Mouse (Mus musculus) myocyte (in vitro differentiated cells): ENCODE measurements at regions not wholly inside any gene's neighbourhood (a gene's known extent, or its start where the extent isn't known, plus 50 kb on each side); places are given as distances from the start of the nearest gene placed in this dataset.

ENCODE experiments used
- H3K27me3 ChIP-seq: one replicate; pipeline ENCODE4 v1.6.1; 2011; ENCODE audit not compliant: control insufficient read depth, insufficient read depth, insufficient read length
- H3K36me3 ChIP-seq: one replicate; pipeline ENCODE4 v1.6.1; 2011; ENCODE audit not compliant: control insufficient read depth, insufficient read depth
- H3K4me2 ChIP-seq: one replicate; pipeline ENCODE4 v1.6.1; 2011; ENCODE audit warnings: low read depth, control low read depth
- H3K4me3 ChIP-seq: one replicate; pipeline ENCODE4 v1.5.1; 2011; ENCODE audit warnings: mild to moderate bottlenecking, control low read depth, moderate library complexity
- H3K79me2 ChIP-seq: one replicate; pipeline ENCODE4 v1.6.1; 2011; ENCODE audit not compliant: control insufficient read depth, insufficient read depth
- H3ac ChIP-seq: one replicate; pipeline ENCODE4 v1.6.1; 2011; ENCODE audit not compliant: control insufficient read depth, insufficient read length
- CEBPB ChIP-seq: IDR thresholded peaks from 2 replicates; pipeline ENCODE4 v1.6.1; 2011; ENCODE audit warnings: mild to moderate bottlenecking, moderate library complexity; ENCODE audit not compliant: poor library complexity, insufficient read depth, severe bottlenecking
- E2F4 ChIP-seq: IDR thresholded peaks from one replicate; pipeline ENCODE4 v1.6.1; 2011; ENCODE audit warnings: mild to moderate bottlenecking, control low read depth, moderate library complexity; ENCODE audit not compliant: insufficient read depth
- MAX ChIP-seq: IDR thresholded peaks from one replicate; pipeline ENCODE4 v1.6.1; 2011; ENCODE audit warnings: low read depth, mild to moderate bottlenecking, control low read depth
- MYOD1 ChIP-seq, 3 experiments: IDR thresholded peaks; one replicate each; pipeline ENCODE4 v1.6.1; 2011; ENCODE audit warnings: control low read depth in 2 of 3, low read depth in 2 of 3, mild to moderate bottlenecking in 2 of 3, moderate library complexity in 1 of 3; ENCODE audit not compliant: insufficient read length in 2 of 3, control insufficient read depth in 1 of 3
- MYOG ChIP-seq, 3 experiments: IDR thresholded peaks; one replicate each; pipeline ENCODE4 v1.6.1; 2011; ENCODE audit warnings: control low read depth in 2 of 3, low read depth in 2 of 3, mild to moderate bottlenecking in 2 of 3; ENCODE audit not compliant: insufficient read length in 2 of 3, control insufficient read depth in 1 of 3, insufficient read depth in 1 of 3
- POLR2A ChIP-seq: IDR thresholded peaks from one replicate; pipeline ENCODE4 v1.6.1; 2011; ENCODE audit warnings: low read depth, mild to moderate bottlenecking, control low read depth, moderate library complexity; ENCODE audit not compliant: insufficient read length
- POLR2AphosphoS2 ChIP-seq: IDR thresholded peaks from one replicate; pipeline ENCODE4 v1.6.1; 2011; ENCODE audit warnings: low read depth, control low read depth; ENCODE audit not compliant: insufficient read length
- REST ChIP-seq: IDR thresholded peaks from one replicate; pipeline ENCODE4 v1.6.1; 2011; ENCODE audit warnings: mild to moderate bottlenecking, control low read depth, moderate library complexity; ENCODE audit not compliant: insufficient read depth, insufficient read length
- SRF ChIP-seq: IDR thresholded peaks from one replicate; pipeline ENCODE4 v1.6.1; 2011; ENCODE audit warnings: low read depth; ENCODE audit not compliant: control insufficient read depth, insufficient read length
- TCF12 ChIP-seq: IDR thresholded peaks from one replicate; pipeline ENCODE4 v1.6.1; 2011; ENCODE audit warnings: mild to moderate bottlenecking, control low read depth; ENCODE audit not compliant: poor library complexity, insufficient read depth, severe bottlenecking
- TCF3 ChIP-seq: IDR thresholded peaks from one replicate; pipeline ENCODE4 v1.6.1; 2011; ENCODE audit warnings: low read depth, control low read depth; ENCODE audit not compliant: insufficient read length
- USF1 ChIP-seq: IDR thresholded peaks from one replicate; pipeline ENCODE4 v1.6.1; 2011; ENCODE audit warnings: low read depth, mild to moderate bottlenecking, control low read depth, moderate library complexity

DNA sequence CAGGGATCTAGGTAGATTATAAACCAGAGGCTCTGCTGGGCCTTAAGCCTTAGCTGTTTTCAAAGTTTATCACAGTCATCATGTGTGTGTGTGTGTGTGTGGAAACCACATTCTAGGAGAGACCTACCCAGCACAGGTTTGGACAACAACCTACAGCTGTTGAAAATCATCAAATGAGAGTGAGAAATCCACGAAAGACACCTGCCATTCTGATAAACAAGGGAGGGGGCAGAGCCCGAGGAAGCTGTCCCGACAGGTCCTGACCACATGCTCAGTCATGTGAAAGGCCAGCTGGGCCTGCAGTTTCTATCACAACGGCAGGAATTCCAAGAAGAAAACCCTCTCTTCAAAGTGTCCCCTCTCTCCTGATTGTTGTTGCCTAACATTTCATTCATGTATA lies 114.0 kb upstream of the Atp1b1 start:
- H3K36me3 ChIP-seq: no peaks in the 10 kb centered on the region
- H3K27me3 ChIP-seq: no peaks in the 10 kb centered on the region
- H3K4me2 ChIP-seq: peak overlapping the region; percentile 36
- no peaks in the 10 kb centered on the region for H3K79me2 ChIP-seq
- TF ChIP-seq MYOG (IDR thresholded peaks at IDR 0.05; ENCODE audit: control insufficient read depth in 1 of 3, insufficient read depth in 1 of 3, insufficient read length in 2 of 3, low read depth in 2 of 3) (peak in 1 of 3 experiments; percentile 92), SRF (no peak), CEBPB (no peak), MAX (no peak), POLR2AphosphoS2 (no peak), POLR2A (no peak), TCF3 (peak; percentile 39), MYOD1 (IDR thresholded peaks at IDR 0.05; ENCODE audit: control insufficient read depth in 1 of 3, insufficient read length in 2 of 3, low read depth in 2 of 3) (peak in 2 of 3 experiments; percentile 75 to 88), TCF12 (peak; percentile 76), USF1 (no peak)
- H3ac ChIP-seq: no peak overlapping the region
- H3K4me3 ChIP-seq: no peak overlapping the region

DNA sequence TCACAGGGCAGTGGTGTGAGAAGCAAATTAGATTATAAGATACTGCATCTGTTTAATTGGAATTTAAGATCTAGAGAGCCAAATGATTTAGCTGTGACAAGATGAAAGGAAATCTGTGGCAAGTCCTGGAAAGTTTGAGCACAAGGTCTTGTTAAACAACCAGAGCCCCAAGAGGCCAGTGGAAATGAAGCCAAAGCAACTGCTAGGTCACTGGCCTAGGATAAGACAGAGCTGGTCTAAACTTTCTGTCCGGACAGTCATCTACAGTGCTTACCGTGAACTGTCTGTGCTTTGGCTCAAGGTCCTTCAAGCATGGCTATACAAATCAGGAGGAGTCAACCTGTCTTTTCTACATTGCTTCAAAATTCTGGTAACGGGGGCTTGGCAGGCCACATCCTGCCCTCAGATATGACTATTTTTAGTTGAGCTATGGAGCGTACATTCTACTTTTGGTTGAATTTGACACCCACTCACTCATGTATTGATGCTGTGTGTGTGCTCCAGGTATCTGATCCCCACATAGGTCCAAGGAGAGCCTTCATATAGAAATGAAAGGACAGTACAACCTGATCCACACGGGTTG lies 113.4 kb upstream of the Atp1b1 start:
- Histone ChIP-seq H3K79me2 (no peaks in the 10 kb centered on the region), H3K36me3 (no peaks in the 10 kb centered on the region), H3K27me3 (no peaks in the 10 kb centered on the region), H3ac (no peak overlapping the region), H3K4me2 (peak overlapping the region; percentile 36), H3K4me3 (no peak overlapping the region)
- TF ChIP-seq MYOD1 (IDR thresholded peaks at IDR 0.05; ENCODE audit: control insufficient read depth in 1 of 3, insufficient read length in 2 of 3, low read depth in 2 of 3) (no peak), SRF (no peak), MAX (no peak), E2F4 (no peak), TCF12 (no peak), TCF3 (no peak)

DNA sequence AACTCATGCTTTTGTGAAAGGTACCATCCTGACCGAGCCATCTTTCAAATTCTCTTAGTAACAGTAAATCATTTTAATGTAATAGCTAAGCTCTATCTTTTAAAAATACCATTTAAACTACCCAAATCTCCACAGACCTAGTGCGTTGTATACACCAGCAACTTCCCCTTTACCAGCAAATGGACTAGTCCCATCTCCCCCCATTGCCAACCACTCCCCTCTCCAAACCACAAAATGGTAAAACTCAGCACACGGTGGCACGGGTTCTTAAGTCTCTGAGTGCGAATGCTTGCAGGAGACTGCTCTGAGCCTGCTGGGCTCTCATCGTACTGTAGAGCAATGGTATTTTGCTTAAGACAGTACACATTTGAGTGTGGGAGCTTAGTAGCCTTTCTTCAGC lies 106.7 kb upstream of the Atp1b1 start:
- TF ChIP-seq USF1: no peak
- no peak for TF ChIP-seq MAX
- TF ChIP-seq MYOD1 (IDR thresholded peaks at IDR 0.05; ENCODE audit: control insufficient read depth in 1 of 3, insufficient read length in 2 of 3, low read depth in 2 of 3): no peak
- TF ChIP-seq POLR2A: no peak
- TF ChIP-seq MYOG (IDR thresholded peaks at IDR 0.05; ENCODE audit: control insufficient read depth in 1 of 3, insufficient read depth in 1 of 3, insufficient read length in 2 of 3, low read depth in 2 of 3): no peak
- no peak for TF ChIP-seq CEBPB
- TF ChIP-seq TCF12: no peak
- no peak for TF ChIP-seq POLR2AphosphoS2
- no peak for TF ChIP-seq REST
- H3K4me3 ChIP-seq: no peak overlapping the region

DNA sequence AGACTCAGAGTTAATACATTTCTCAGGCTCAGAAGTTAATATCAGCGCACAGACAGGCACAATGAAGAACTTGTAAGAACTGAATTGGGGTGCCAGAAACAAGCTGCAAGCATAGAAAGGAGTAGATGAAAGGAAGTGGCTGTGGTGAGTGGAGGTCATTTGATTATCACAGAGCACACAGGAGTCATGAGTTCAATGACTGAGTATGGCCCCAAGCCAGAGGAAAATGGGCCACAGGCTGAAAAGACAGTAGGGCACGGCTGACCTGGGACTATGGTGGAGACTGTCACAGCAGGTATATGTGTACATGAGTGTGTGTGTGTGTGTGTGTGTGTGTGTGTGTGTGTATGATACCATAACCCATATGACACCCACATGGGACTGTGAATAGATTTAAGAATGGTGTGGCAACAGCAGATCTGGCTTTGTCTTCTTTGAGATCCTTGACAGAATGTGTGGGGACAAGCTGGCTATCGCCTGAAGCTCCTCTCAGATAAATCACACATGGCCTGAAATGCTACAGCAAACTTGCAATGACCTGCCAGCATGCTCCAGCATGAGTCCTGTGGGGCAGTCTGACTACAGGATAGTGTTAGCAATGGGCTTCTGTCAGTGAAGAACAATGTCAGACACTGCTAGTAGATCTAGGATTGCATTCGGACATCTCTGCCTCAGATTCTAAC lies 101.5 kb upstream of the Atp1b1 start:
- Histone ChIP-seq H3ac (no peak overlapping the region), H3K4me2 (no peak overlapping the region), H3K79me2 (no peaks in the 10 kb centered on the region), H3K27me3 (no peaks in the 10 kb centered on the region), H3K4me3 (no peak overlapping the region), H3K36me3 (no peaks in the 10 kb centered on the region)
- TF ChIP-seq E2F4 (no peak), REST (no peak), MAX (no peak), POLR2AphosphoS2 (no peak), MYOG (IDR thresholded peaks at IDR 0.05; ENCODE audit: control insufficient read depth in 1 of 3, insufficient read depth in 1 of 3, insufficient read length in 2 of 3, low read depth in 2 of 3) (no peak), SRF (no peak), TCF3 (no peak), USF1 (no peak), POLR2A (no peak), MYOD1 (IDR thresholded peaks at IDR 0.05; ENCODE audit: control insufficient read depth in 1 of 3, insufficient read length in 2 of 3, low read depth in 2 of 3) (no peak)

More for the DNA sequence above, 106.7 kb upstream of the Atp1b1 start:
- H3K4me2 ChIP-seq: no peak overlapping the region
- H3K27me3 ChIP-seq: no peaks in the 10 kb centered on the region
- no peak overlapping the region for H3ac ChIP-seq
- H3K36me3 ChIP-seq: no peaks in the 10 kb centered on the region
- H3K79me2 ChIP-seq: no peaks in the 10 kb centered on the region

DNA sequence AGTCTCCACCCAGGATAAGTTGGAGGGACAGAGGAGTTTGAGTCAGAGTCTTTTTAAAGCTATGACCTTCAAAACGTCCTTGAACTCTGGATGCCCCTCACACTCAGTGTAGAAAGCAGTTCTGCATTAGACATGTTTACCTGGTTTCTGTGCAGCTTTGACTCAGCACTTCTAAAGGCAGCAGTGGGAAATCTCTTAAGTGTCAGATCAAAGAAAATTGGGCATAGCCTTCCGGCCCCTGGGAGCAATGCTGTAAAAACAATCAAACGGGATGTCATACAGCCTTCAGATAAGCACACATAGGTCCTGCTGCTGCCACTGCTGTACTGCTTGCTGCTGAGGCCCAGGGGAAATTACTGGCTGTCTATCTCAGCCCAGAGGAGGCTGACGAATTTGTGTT lies 94.5 kb upstream of the Atp1b1 start:
- no peaks in the 10 kb centered on the region for H3K79me2 ChIP-seq
- H3ac ChIP-seq: no peak overlapping the region
- no peaks in the 10 kb centered on the region for H3K36me3 ChIP-seq
- TF ChIP-seq MAX (no peak), MYOD1 (IDR thresholded peaks at IDR 0.05; ENCODE audit: control insufficient read depth in 1 of 3, insufficient read length in 2 of 3, low read depth in 2 of 3) (no peak), E2F4 (no peak), TCF3 (no peak), REST (no peak), SRF (no peak)
- no peak overlapping the region for H3K4me2 ChIP-seq
- H3K4me3 ChIP-seq: no peak overlapping the region
- no peaks in the 10 kb centered on the region for H3K27me3 ChIP-seq
